1 mouse cellular context compared by ENCODE assay signal in genomic region chr7:28386462-28386861, GRCm38 (mm10).
TF ChIP-seq lines count a peak whose summit lies in the region.

No protein-coding gene starts in this region.

TF ChIP-seq in CH12.LX, 34 proteins besides CTCF, POLR2A, EP300 and RAD21 (continued from another document):
- peak; percentile 82 for TF ChIP-seq MAZ (IDR thresholded peaks at IDR 0.05; ENCODE audit: low read depth, low read length)
- peak; percentile 52 for TF ChIP-seq MXI1 (IDR thresholded peaks at IDR 0.05; ENCODE audit: low read depth, low read length)
- TF ChIP-seq ZKSCAN1 (IDR thresholded peaks at IDR 0.05; ENCODE audit: borderline replicate concordance, low read depth, low read length) = no peak
- TF ChIP-seq TBP (conservative IDR thresholded peaks at IDR 0.05; ENCODE audit: low read depth, low read length) = no peak
- no peak for TF ChIP-seq GABPA (IDR thresholded peaks at IDR 0.05; ENCODE audit: insufficient replicate concordance, low read depth, low read length)
- TF ChIP-seq POLR2AphosphoS2 (IDR thresholded peaks at IDR 0.05; ENCODE audit: low read depth, low read length) = no peak
- TF ChIP-seq IRF4 (IDR thresholded peaks at IDR 0.05; ENCODE audit: low read depth, low read length) = peak; percentile 96
- peak; percentile 48; the same call in 1 of the 2 replicates for TF ChIP-seq NELFE (IDR thresholded peaks at IDR 0.05; ENCODE audit: low read depth, low read length)
- TF ChIP-seq ZC3H11A (IDR thresholded peaks at IDR 0.05; ENCODE audit: low read depth, low read length) = peak; percentile 77
- peak; percentile 64; the same call in 1 of the 2 replicates for TF ChIP-seq MAX (IDR thresholded peaks at IDR 0.05; ENCODE audit: low read length)
- peak; percentile 95 for TF ChIP-seq SMC3 (IDR thresholded peaks at IDR 0.05; ENCODE audit: low read depth, low read length)
- no peak for TF ChIP-seq USF2 (conservative IDR thresholded peaks at IDR 0.05; ENCODE audit: low read depth, low read length)
- TF ChIP-seq TCF12 (IDR thresholded peaks at IDR 0.05; ENCODE audit: low read depth, low read length) = peak; percentile 54; the same call in 1 of the 2 replicates
- peak; percentile 37; the same call in 1 of the 2 replicates for TF ChIP-seq ELF1 (IDR thresholded peaks at IDR 0.05; ENCODE audit: low read depth, low read length)
- TF ChIP-seq RCOR1 (conservative IDR thresholded peaks at IDR 0.05; ENCODE audit: low read depth, low read length) = 0 out of 2 replicates have a peak, but pooled peaks have one; percentile 29
- TF ChIP-seq HCFC1 (IDR thresholded peaks at IDR 0.05; ENCODE audit: low read depth, low read length) = peak; percentile 18; the same call in 1 of the 2 replicates
- TF ChIP-seq E2F4 (IDR thresholded peaks at IDR 0.05; ENCODE audit: insufficient replicate concordance, low read depth, low read length) = no peak
- no peak for TF ChIP-seq JUND (conservative IDR thresholded peaks at IDR 0.05; ENCODE audit: low read depth, low read length)
- no peak for TF ChIP-seq PAX5 (IDR thresholded peaks at IDR 0.05; ENCODE audit: low read length)
- TF ChIP-seq KAT2A (IDR thresholded peaks at IDR 0.05; ENCODE audit: insufficient replicate concordance, low read length) = no peak
